Mouse (Mus musculus): ENCODE data around the gene Spata13.

Gene Spata13

DNA sequence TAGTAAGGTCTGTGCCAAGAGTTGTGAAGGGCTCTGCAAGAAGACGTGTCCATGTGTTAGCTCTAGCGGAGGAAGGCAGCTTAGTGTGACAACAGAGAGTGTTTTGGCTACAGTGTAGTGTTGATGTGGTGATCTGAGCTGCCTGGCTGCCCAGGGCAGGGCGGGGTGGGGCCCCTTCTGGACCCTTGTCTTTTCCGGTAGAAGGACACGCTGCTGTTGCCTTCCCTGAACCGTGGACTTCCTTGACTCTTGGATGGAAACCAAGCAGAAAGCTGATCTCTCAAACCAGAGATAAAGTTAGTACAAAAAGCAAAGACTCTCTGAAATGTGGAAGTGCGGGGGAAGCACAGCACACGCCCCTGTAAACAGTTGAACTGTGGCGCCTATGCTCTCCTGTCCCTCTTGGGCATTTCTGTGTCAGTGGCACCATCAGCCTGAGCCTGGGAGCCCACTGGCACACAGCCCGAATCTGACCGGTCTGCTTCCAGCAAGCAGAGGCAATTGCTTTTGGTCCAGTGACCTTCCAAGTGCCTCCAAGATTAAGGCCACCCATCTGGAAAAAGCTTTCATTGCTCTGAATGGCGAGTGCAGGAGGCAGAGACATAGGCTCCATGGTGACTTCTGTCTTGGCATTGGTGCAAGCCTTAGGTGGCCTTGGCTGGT lies 48.7 kb downstream of the Spata13 start:
- DNase-seq = peak; percentile 72

DNA sequence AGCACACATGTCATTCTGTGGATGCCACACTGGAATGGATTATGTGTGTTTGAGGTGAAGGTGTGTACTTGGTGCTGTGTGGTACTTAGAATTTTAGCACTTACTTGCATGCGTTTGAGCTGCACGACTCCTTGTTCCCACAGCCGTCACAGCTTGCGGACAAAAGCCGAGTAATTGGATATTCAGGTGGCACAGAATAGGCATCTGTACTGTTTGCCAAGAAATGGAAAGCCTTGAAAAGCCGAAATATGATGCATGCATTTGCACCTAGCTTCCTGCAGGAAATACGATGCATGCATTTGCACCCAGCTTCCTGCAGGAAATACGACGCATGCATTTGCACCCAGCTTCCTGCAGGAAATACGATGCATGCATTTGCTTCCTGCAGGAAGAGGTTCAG lies 50.2 kb downstream of the Spata13 start:
- DNase-seq = no peak

DNA sequence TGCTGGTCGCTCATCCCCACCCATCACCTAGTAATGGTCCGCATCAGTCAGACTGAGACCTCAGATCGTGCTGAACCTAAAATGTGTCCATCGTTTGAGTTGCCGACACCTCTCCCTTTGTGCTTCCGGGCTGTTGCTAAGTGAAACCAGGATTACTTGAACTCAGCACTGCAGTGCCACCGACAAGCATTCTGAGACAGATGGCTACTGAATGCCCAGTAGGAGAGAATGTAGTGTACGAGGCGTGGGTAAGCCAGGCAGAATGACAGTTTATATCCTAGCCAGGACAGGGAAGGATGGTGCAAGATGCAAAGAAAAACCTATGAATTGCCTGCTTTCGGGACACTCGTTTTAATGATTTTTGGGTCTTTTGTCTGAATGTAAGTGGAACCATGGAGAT lies 52.9 kb downstream of the Spata13 start:
- DNase-seq = no peak

DNA sequence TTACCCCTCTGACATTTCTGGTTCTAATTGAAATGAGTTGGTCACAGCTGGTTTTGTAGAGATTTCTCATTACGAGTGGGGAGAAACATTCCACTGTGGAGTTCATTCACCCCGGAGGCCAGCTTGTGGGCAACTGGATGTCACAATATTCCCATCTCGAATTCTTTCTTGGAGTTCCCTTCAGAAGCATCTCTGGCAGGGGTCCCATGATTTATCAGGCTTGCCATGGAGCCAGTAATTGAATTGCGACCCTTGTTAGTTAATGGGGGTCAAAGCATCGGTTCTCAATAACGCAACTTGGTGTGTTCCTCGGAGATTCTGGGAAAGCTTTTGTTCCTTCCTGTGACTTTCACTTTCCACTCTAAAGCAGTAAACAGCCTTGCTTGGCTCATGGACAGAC lies 53.4 kb downstream of the Spata13 start:
- no peak for DNase-seq

DNA sequence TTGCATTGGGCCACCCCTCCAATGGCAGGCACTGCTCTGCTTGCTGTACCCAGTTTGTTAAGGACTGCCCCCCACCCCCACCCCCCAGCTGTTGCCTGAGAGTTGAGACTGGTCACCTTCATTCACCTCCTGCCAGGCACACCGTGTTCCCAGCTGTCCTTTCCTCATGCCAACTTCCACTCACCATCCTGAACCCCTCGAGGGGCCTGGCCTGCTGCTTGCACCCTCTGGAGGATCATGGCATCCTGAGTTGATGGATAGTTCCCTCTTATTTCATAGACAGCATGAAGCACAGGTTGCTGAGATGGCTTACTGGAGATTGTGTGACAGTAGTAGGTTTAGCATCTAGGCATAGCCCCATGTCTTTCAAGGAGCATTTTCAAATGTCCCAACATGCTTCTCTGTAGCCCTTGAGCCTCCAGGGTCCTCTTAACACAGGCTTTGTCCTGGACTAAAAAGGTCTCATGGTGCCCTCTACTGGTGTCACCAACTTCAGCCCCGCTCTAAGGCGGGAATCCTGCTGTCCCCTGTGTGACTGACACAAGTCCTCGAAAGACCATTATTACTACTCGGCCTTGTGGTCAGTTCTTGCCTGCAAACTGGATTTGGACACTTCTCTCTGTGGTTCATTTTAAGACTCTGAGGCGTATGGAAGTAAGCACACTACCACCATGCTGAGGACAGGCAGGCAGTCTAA lies 54.9 kb downstream of the Spata13 start:
- DNase-seq = no peak

DNA sequence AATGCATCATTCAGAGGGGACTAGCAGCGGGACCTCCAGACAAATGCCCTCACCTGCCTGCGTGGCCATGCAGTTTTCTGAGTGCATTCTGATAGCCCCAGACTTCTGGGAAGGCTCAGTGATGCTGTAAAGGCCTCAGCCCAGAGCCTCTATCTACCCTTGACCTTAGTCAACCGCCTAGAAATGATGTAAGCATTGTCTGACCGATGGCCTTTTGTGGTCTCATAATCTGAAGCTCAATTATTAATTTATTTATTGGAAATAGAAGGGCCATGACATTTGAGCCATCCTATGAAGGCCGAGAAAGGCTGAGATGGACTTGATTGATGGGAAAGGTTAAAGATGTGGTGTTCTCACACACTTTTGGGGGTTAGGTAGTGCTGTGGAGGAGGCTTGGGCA lies 56.0 kb downstream of the Spata13 start:
- no peak for DNase-seq

DNA sequence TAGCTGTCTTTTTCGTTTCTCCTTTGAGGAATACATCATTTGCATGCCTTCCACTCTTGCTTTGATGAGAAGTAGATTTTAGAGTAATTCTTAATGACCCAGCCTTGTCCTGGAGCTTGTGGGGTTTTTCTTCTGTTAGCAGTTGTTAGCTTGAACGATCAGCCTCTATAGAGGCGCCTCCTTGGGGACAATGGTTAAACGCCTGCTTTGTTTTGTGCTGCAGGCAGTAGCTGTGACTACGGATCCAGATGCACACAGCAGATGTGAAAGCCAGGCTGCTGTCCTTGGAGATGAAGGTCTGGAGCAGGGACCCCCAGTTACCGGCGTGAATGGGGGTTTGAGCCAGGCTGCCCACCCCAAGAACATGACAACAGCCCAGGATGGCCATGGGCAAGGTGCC lies 56.8 kb downstream of the Spata13 start:
- no peak for DNase-seq

- no peak for DNase-seq
These were observed 59.3 kb downstream of the Spata13 start for GRCm38 (mm10) chr14:60693122-60693536.

DNA sequence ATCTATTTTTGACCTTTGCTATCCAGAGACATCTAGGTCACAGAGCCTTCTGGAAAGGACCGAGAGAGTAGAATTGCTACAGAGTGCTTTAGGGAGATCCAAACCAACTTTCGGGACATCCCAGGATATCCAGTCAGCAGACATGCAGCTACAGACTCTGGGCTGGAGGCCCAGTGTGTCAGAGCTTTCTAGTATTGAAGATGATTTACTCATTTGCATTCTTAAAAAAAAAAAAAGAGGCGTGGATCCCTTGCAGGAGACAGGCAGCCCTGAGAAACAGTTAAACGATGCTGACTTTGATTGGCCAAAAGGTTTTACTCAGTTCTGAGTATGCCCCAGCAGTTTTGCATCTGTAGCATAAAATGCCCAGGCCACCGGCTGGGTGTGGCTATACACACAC lies 59.9 kb downstream of the Spata13 start:
- DNase-seq = no peak

- DNase-seq = peak; percentile 57
These were observed 60.6 kb downstream of the Spata13 start for GRCm38 (mm10) chr14:60694215-60694997.

GRCm38 (mm10) chr14:60697351-60697750 lies 63.5 kb downstream of the Spata13 start:
- DNase-seq = no peak

- peak; percentile 83 for DNase-seq
These were observed 65.2 kb downstream of the Spata13 start for GRCm38 (mm10) chr14:60698980-60699379.

DNA sequence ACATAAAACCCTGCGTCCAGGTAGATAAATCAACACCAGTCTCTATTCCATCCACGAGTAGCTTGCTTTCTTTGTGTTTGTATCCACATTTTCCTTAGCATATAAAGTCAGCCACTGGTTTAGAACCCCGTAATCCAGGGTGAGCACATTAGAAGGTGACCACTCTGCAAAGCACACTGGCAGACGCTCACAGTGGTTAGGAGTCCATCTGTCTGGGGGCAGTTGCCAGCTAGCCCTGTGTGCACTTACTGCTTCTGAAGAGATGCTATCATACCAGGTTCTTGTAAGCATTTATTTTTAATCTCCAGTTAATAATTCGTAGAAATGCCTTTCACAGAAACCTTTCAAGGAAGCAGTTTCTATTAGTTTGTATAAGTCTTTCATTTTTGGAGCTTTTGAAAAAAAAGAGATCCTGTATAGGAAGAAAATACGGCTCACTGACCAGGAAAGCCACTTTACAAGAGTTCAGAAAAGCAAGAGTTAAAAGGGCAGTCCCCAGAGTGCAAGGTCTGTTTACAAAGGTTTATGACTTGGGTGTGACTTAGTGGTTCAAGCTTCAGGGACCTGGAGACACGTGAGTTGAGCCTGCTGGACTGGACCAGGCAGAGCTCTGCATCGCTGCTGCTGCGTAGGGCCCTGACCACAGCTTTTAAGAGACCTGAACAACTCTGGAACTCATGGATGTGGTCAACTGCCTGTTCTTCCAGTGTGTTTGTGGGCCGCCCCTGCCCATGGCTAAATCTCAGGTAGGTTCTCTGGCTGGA lies 68.8 kb downstream of the Spata13 start:
- DNase-seq = no peak

- DNase-seq = no peak
These were observed 70.7 kb downstream of the Spata13 start for GRCm38 (mm10) chr14:60704510-60704909.

GRCm38 (mm10) chr14:60704961-60705360 lies 71.2 kb downstream of the Spata13 start:
- DNase-seq = peak; percentile 72

DNA sequence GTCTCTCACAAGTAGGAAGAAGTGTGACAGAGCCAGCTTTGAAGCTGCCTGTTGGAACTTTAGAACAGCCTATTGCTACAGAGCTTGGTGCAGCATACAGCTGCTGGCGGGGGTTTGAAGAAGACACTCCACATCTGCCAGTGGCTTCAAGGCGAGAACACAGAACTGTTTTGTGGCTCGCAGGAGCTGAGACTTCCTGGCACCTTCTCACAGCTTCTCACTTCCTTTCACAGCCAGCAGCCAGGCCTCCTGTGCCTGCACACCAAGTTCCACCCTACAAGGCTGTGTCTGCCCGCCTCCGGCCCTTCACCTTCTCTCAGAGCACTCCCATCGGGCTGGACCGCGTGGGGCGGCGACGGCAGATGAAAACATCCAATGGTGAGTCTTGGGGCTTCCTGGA lies 75.4 kb downstream of the Spata13 start:
- DNase-seq = no peak

DNA sequence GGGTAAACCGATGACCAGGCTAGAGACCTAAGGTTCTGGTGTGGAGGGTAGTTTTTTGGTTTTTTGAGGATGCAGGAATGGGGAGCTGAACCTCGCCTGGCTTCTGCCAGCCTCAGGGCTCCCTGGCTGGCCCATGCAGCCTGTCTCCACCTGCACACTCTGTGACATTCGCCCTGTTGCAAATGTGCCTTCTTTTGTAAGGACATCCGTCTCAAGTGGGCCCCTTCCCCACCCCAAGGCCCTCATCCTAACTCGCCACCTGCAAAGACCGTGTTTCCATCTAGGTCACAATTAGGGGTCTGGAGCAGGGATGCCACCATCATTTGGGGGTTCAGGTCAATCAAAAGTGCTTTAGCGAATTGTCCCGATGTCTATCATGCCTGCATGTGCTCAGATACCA lies 75.9 kb downstream of the Spata13 start:
- DNase-seq = no peak

DNA sequence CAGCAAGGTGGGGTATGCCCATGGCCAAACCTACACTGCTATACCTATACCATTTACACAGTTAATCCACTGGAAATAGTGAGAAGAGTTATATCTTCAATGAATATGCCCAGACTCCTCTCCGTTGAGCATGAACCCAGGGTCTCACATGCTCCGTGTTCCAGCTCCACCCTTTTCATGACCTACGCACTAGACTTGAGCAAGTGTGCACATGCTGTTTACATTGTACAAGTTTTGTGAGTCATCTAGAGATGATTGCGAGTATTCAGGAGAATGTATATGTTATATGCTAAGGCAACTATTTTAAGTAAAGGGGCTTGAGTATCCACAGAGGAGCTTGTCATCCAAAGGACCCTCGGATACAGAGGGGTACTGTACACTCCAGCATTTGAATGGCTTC lies 77.4 kb downstream of the Spata13 start:
- DNase-seq = no peak

- no peak for DNase-seq
These were observed 77.9 kb downstream of the Spata13 start for GRCm38 (mm10) chr14:60711590-60712288.

DNA sequence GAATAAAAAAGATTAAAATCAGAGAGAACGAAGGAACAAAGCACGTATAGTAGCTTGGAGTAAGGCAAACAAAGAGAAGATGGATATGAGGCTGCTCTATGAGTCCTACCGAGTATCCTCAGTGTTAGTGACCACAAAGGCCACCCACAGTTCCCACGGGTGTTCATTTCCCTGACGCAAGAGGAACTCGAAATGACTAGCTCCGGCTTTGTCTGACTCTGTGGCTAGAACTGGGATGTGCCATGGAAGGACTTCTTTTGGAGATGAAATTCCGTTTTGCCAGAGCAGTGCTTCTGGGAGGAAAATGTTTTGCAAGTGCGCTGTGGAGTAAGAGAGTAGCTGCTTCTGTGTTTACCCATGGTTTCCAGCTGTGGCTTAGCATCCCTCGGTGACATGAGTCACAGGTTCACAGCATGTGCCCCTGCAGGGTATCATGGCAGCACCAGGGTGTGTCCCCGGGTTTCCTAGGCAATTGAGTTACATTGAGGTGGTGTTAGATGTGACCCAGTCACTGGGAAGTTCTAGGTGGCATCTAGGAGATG lies 78.6 kb downstream of the Spata13 start:
- no peak for DNase-seq

GRCm38 (mm10) chr14:60715686-60716085 lies 81.9 kb downstream of the Spata13 start:
- no peak for DNase-seq

DNA sequence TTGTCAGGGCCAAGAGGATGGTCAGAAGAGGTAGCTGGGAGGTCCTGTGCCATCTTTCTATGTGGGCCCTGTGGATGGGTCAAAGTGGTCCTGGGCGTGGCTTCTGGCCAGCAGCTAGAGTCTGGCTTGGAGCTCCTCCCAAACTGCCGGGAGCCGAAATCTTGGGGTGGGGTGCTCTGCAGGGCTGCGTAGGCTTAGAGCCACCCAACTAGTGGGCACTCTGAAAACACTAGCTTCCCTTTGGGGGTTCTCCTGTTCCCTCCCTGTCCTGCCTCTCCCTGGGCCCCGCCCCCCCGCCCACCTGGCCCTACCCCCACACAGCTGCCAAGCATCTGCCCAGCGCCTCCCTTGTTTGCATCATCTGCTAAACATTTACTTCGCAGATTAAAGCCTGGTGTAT lies 87.5 kb downstream of the Spata13 start:
- no peak for DNase-seq

Measured in cerebellum, adult 11 months (tissue).